Mouse (Mus musculus): ENCODE data around the gene Hdgfl1. TPM values are rescaled to one million over a fixed set of nuclear protein-coding genes. Genes with fewer than 3 reads are reported as not detected.

The Hdgfl1 gene
- not detected for polyA plus RNA-seq (2014; fragmentation: Illumina TruSeq; extraction: RNeasy Lipid Tissue Mini Kit (QIAGEN cat#74804); ENCODE audit: low read depth, low replicate concordance)

DNA sequence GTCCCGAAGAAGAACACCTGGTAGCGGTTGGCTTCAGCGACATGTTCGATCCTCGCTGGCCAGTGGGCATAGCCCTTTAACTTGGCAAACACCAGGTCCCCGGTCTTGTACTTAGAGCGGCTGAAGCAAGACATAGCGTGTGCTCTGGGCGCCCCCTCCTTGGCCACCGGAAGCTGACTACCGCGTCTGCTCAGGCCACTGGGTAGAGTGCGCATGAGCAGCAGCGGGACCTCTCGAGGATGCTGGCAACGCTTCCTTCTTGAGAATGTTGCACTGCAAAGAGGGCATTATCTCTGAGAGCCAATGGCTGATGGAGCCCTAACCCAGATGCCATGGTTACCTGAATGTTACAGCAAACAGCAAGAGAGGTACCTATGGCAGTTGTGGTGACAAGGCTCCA, at the start of gene Hdgfl1:
Gene Hdgfl1 (minus strand): TSS at position 211 of the 400 bp plus-strand sequence.

